Mouse (Mus musculus) liver, adult (tissue): ENCODE measurements at regions not wholly inside any gene's neighbourhood (a gene's known extent, or its start where the extent isn't known, plus 50 kb on each side); places are given as distances from the start of the nearest gene placed in this dataset.
A peak's percentile ranks its signal among the peaks of the same experiment; 100 is the strongest.

Source experiments
- GATA4 ChIP-seq: IDR thresholded peaks from 2 replicates; pipeline ENCODE4 v1.6.1; 2014; ENCODE audit warnings: mild to moderate bottlenecking, low read length; ENCODE audit not compliant: insufficient replicate concordance

- no peak for TF ChIP-seq GATA4
Measured at GRCm38 (mm10) chr12:57809961-57810360, 246.0 kb downstream of the Ttc6 start.

- no peak for TF ChIP-seq GATA4
Measured at GRCm38 (mm10) chr12:57823809-57824208, 259.9 kb downstream of the Ttc6 start.

DNA sequence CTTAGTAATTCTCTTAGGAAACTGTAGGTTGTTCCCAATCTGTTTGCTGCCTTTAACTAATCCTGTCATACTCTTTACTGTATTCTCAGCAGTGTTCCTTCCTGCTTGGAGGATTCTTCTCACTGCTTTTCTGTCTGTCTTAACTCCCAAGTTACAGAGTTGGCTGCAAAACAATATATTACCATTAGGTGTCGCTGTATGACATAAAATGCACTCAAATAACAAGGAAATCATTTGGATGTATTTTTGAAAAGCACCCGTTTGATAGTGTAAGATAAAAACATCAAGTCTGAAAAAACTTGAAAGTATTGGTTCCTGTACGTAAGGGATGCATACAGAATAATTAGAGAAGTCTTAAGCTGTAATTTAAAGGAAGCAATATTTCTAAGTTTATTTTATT is 261.8 kb downstream of the Ttc6 start:
- TF ChIP-seq GATA4 = no peak

DNA sequence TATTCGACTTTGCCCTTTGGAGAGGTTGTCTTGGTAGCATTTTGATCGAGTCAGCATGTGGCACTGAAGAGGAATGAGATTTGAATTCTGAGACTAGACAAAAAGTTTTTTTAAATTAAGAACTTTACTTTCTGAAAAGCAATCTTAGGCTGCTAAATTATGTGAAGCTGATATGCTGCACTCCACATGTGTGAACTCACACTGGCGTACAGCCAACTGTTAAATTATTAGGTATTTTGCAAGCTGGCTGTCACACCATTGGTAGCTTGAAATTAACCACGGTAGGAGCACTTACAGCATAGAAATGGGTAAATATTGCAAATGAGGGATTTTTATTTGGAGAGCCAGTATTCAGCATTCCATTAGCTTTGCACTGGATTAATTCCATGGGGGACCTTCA is 278.9 kb downstream of the Ttc6 start:
- TF ChIP-seq GATA4 = no peak

- TF ChIP-seq GATA4 = no peak
Measured at GRCm38 (mm10) chr12:57871028-57871427, 307.1 kb downstream of the Ttc6 start.

DNA sequence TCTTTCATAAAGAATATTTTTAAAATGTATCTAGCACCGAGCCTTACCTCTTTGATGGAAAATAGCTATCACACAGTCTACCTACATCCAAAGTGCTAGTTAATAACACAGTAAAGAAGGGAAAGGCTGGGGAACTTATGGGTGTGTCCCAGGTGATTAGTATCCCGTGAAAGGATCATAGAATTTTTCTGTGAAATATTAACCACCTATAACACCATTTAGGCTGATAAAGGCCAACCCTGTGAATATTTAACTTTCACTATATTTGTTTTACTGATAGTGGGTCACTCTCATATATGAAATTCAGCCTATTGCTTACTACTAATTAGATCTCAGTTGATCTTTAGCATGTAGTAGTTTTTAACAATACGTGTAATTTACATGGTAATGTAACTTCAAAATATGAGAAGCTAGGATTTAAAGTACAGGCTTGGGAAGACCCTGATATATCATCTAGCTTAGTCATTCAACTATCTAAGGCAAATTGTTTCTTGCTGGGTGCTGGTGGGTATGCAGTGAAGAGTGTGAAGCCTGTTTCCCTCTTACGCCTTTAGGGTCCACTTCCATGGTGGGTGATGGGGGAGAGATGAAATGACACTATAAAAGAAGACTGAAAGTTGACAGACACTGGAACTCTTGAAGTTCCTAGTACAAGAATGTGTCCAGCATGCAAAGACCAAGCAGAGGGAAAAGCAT is 320.6 kb upstream of the Sstr1 start:
- TF ChIP-seq GATA4 = no peak

GRCm38 (mm10) chr12:57891556-57891955 is 320.0 kb upstream of the Sstr1 start:
- TF ChIP-seq GATA4 = no peak

GRCm38 (mm10) chr12:57897751-57898250 is 313.8 kb upstream of the Sstr1 start:
- TF ChIP-seq GATA4 = no peak

GRCm38 (mm10) chr12:57904658-57905057 is 306.9 kb upstream of the Sstr1 start:
- no peak for TF ChIP-seq GATA4

GRCm38 (mm10) chr12:57918211-57918610 is 293.4 kb upstream of the Sstr1 start:
- no peak for TF ChIP-seq GATA4

- TF ChIP-seq GATA4 = no peak
Measured at GRCm38 (mm10) chr12:57922031-57922430, 289.5 kb upstream of the Sstr1 start.

DNA sequence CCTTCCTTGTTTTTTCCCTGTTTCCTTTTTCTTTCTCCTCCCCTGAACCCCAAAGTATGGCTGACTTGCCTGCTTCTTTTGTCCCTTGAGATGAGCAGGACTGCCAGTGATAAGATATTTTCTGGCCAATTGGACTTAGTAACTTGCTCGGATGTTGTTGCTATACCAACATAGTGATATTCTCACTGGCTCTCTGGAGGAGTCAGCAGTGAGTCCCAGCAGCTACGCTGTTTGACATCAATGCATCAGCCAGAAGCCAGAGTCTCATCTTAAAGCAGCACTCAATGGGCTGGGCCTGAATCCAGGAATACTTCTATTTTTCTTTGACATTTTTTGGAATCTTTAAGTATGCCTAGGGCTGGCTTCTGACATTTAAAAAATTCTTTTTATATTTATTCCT is 287.1 kb upstream of the Sstr1 start:
- TF ChIP-seq GATA4 = no peak

DNA sequence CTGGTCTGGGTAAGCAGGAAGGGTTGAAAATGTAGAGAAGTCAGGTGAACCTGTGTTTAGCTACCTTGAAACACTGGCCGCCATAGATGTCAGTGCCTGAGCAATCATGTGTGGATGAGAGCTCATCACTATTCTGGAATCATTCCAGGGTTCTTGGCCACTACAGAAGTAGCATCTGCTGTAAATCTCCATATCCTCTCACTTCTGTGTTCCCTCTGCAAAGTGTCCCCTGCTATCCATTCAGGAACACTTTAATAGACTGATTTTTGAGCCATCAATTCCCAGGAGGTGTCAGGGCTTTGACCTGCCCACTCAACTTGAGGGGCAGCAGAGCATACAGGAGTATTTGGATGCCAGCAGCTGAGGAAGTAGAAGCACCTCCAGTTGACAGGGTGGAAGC is 284.7 kb upstream of the Sstr1 start:
- TF ChIP-seq GATA4 = no peak

DNA sequence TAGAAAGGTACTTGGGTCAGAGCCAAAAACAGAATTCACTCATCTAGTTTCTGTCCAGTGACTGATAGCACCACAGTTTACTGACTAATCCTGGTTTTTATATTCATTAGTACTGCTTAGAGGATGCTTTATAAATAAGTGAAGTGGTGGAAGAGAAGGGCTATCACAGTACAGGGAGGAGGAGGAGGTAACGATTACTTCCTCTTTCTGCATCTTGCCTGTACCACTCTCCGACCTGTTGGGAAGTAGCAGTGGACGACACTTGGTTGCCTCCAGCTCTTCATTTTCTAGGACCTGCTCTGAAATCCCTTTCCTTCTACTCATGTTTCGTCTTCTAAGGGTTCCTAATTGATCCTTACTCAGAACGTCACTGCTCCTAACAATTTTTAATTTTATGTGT is 283.5 kb upstream of the Sstr1 start:
- no peak for TF ChIP-seq GATA4

DNA sequence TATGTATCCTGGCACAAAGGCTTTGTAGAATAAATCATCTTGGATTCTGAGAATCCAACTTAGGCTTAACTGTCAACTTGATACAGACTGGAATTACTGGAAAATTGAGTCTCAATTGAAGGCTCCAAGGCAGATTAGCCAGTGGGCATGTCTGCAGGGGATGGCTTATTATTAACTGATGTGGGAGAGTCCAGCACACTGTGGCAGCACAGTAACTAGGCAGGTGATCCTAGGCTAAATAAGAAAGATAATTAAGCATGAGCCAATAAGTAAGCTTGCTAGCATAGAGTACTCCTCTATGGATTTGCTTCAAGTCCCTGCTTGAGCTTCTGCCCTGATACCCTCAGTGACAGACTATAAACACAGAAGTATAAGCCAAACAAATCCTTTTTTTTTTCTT is 279.7 kb upstream of the Sstr1 start:
- TF ChIP-seq GATA4 = no peak

GRCm38 (mm10) chr12:57949886-57950285 is 261.7 kb upstream of the Sstr1 start:
- TF ChIP-seq GATA4 = no peak

GRCm38 (mm10) chr12:57958527-57958926 is 253.0 kb upstream of the Sstr1 start:
- TF ChIP-seq GATA4 = peak; percentile 78; the same call in 1 of the 2 replicates
